Mouse (Mus musculus): ENCODE data around the gene E030030I06Rik.
"Not testable (repeated sequence)": the region's sequence is repeated elsewhere in the genome, so short reads cannot be mapped to it uniquely, and the experiment has no call there.

Gene E030030I06Rik

GRCm38 (mm10) chr10:22149073-22149690, at the start of gene E030030I06Rik:
Gene E030030I06Rik, minus strand, starts transcription at chr10:22149270.
- peak; percentile 61 for DNase-seq (ENCODE audit: low read depth)

- DNase-seq (ENCODE audit: low read depth), result not testable (repeated sequence)
Observed at GRCm38 (mm10) chr10:22191035-22191434, 42.0 kb upstream of the E030030I06Rik start.

- not testable (repeated sequence) for DNase-seq (ENCODE audit: low read depth)
Observed at GRCm38 (mm10) chr10:22176515-22176914, 27.4 kb upstream of the E030030I06Rik start.

- not testable (repeated sequence) for DNase-seq (ENCODE audit: low read depth)
Observed at GRCm38 (mm10) chr10:22174190-22174487, 25.1 kb upstream of the E030030I06Rik start.

- not testable (repeated sequence) for DNase-seq (ENCODE audit: low read depth)
Observed at GRCm38 (mm10) chr10:22173335-22174189, 24.5 kb upstream of the E030030I06Rik start.

- not testable (repeated sequence) for DNase-seq (ENCODE audit: low read depth)
Observed at GRCm38 (mm10) chr10:22172431-22173334, 23.6 kb upstream of the E030030I06Rik start.

GRCm38 (mm10) chr10:22169116-22169515, 20.0 kb upstream of the E030030I06Rik start:
- not testable (repeated sequence) for DNase-seq (ENCODE audit: low read depth)

GRCm38 (mm10) chr10:22167061-22167460, 18.0 kb upstream of the E030030I06Rik start:
- not testable (repeated sequence) for DNase-seq (ENCODE audit: low read depth)

GRCm38 (mm10) chr10:22166025-22166424, 17.0 kb upstream of the E030030I06Rik start:
- DNase-seq (ENCODE audit: low read depth), result not testable (repeated sequence)

- not testable (repeated sequence) for DNase-seq (ENCODE audit: low read depth)
Observed at GRCm38 (mm10) chr10:22165328-22166003, 16.4 kb upstream of the E030030I06Rik start.

- DNase-seq (ENCODE audit: low read depth), result not testable (repeated sequence)
Observed at GRCm38 (mm10) chr10:22163705-22164583, 14.9 kb upstream of the E030030I06Rik start.

- DNase-seq (ENCODE audit: low read depth), result not testable (repeated sequence)
Observed at GRCm38 (mm10) chr10:22163279-22163678, 14.2 kb upstream of the E030030I06Rik start.

- no peak for DNase-seq (ENCODE audit: low read depth)
Observed at GRCm38 (mm10) chr10:22159581-22160140, 10.6 kb upstream of the E030030I06Rik start.

- DNase-seq (ENCODE audit: low read depth), result no peak
Observed at GRCm38 (mm10) chr10:22159131-22159561, 10.1 kb upstream of the E030030I06Rik start.

GRCm38 (mm10) chr10:22158310-22158999, 9.4 kb upstream of the E030030I06Rik start, which contains the start of the genes Raet1e and H60b:
Gene Raet1e, plus strand, starts transcription at chr10:22158569.
Gene H60b, plus strand, starts transcription at chr10:22158586.
- peak; percentile 42 for DNase-seq (ENCODE audit: low read depth)

- no peak for DNase-seq (ENCODE audit: low read depth)
Observed at GRCm38 (mm10) chr10:22154871-22155799, 6.1 kb upstream of the E030030I06Rik start.

- peak; percentile 41 for DNase-seq (ENCODE audit: low read depth)
Observed at GRCm38 (mm10) chr10:22154127-22154526, 5.1 kb upstream of the E030030I06Rik start.

GRCm38 (mm10) chr10:22153147-22153690, 4.1 kb upstream of the E030030I06Rik start:
- not testable (repeated sequence) for DNase-seq (ENCODE audit: low read depth)

Measured in naive thymus-derived CD4-positive, alpha-beta T cell, adult 2 months (primary cell).